Mouse (Mus musculus) heart, embryonic 10.5 days (tissue): ENCODE measurements around the gene Fnip2. TPM values are rescaled to one million over a fixed set of nuclear protein-coding genes. Genes with fewer than 3 reads are reported as not detected.

Experiments used
- DNase-seq: peaks from one replicate; pipeline ENCODE4 v3.0.0-alpha.2; 2017; ENCODE audit warnings: low spot score
- H3K27ac ChIP-seq: fragments of 300-500 bp; sonication (generic); 2 replicates; pipeline ENCODE4 v1.5.1; 2016; ENCODE audit warnings: mild to moderate bottlenecking
- H3K27me3 ChIP-seq: fragments of 300-500 bp; sonication (generic); 2 replicates; pipeline ENCODE4 v1.6.1; 2016; ENCODE audit warnings: mild to moderate bottlenecking; ENCODE audit not compliant: poor library complexity, insufficient read depth, severe bottlenecking
- H3K36me3 ChIP-seq: fragments of 300-500 bp; sonication (generic); 2 replicates; pipeline ENCODE4 v1.6.1; 2016; ENCODE audit warnings: mild to moderate bottlenecking, moderate library complexity
- H3K4me1 ChIP-seq: fragments of 300-500 bp; sonication (generic); 2 replicates; pipeline ENCODE4 v1.6.1; 2016; ENCODE audit warnings: mild to moderate bottlenecking
- H3K4me3 ChIP-seq: fragments of 300-500 bp; sonication (generic); 2 replicates; pipeline ENCODE4 v1.5.1; 2016; ENCODE audit warnings: mild to moderate bottlenecking, moderate library complexity
- H3K9me3 ChIP-seq: fragments of 300-500 bp; sonication (generic); 2 replicates; pipeline ENCODE4 v1.6.1; 2016; ENCODE audit warnings: mild to moderate bottlenecking, moderate library complexity
- WGBS: fragments of 180-500 bp; shearing (Covaris S2); methylation state at CpG from one replicate; pipeline ENCODE4 v1.1.7; 2016; 5-methylcytosine and 5-hydroxymethylcytosine counted together
- polyA plus RNA-seq: library from polyadenylated mRNA; unstranded; fragments of >200 nt; fragmentation: Nextera tagmentation; extraction: Ambion mirVana; gene quantifications from 2 replicates; pipeline ENCODE4 v1.2.1, GENCODE M21; 2016

Fnip2 gene
- polyA plus RNA-seq: 4.7 and 5.0 TPM in 2 replicates

DNA sequence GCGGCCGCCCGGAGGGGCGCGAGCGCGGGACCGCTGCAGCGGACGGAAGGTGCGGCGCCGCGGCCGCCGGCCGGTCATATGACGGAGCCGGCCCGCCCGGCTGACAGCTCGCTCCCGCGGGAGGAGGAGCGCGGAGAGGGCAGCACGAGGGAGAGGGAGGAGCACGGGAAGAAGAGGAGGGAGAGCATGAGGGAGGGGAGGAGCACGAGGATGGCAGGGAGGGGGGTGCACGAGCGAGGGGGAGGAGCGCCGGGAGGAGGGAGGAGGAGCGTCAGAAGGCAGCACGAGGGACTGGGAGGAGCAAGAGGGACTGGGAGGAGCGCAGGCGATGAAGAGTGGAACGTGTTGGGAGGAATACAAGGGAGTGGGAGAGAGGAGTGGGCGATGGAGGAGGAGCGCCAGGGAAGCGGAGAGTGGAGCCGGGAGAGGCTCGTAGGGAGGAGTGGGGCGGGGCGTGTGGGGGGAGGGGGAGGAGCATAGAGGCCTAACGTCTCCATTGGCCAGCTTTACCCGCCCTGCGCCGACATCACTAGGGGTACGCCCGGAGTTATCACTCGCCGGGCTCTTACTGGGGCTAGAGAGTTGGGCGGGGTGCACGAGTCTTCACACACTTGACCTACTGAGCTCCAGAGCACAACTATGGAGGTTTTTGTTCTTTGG, at the start of gene Fnip2:
Gene Fnip2, minus strand, starts transcription at position 94 of the 660 bp plus-strand sequence.
- WGBS: under 1% methylated on average over 54 of the region's 55 CpGs
- Histone ChIP-seq H3K36me3 (no peaks in the 10 kb centered on the region), H3K27ac (peak within 1 kb of the TSS; percentile 93), H3K4me3 (peak within 1 kb of the TSS; percentile 92), H3K9me3 (no peaks in the 10 kb centered on the region), H3K27me3 (no peaks in the 10 kb centered on the region), H3K4me1 (peaks cover 24% of the 10 kb centered on the region)
- peak; percentile 98 for DNase-seq

DNA sequence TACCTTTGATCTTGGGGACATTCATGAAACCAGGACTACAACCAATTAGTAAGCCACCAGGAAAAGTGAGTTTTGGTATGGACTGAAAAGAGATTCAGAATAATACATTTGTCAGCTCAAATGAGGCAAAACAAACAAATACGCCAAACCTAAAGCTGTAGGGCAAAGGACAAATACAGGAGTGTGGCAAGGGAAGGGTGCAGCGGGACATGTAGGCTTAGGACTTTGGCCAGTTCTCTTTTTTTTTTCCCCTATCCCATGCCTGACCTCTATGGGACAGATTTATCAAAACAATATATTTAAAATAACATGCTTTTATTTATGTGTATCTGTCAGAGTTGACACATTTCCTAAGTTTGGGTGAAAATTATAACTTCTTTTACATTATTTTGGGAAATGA, 42.3 kb upstream of the Fnip2 start:
- H3K27me3 ChIP-seq: no peaks in the 10 kb centered on the region
- H3K4me3 ChIP-seq: no peak overlapping the region
- WGBS: 94% methylated on average over 2 of the region's 2 CpGs
- peaks cover 73% of the 10 kb centered on the region for H3K36me3 ChIP-seq
- no peak for DNase-seq
- no peaks in the 10 kb centered on the region for H3K4me1 ChIP-seq
- no peak overlapping the region for H3K27ac ChIP-seq
- no peaks in the 10 kb centered on the region for H3K9me3 ChIP-seq

DNA sequence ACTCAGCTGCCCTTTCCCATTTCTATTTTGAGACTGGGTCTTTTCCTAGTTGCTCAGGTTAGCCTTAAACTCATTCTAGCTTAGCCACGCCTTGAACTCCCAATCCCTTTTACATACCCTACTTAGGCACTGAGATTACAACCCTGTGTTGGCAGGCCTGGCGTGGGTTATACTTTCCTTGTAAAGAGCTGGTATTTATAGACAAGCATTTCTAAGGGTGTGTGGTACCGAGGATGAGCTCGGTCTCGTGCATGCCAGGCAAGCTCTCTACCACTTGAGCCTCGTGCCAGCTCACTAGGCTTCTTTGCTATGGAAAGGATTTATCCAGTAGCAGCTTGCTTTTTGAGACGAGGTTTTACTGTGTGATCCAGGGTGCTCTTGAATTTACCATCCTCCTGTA, 27.9 kb upstream of the Fnip2 start:
- WGBS: 90% methylated on average over 7 of the region's 7 CpGs
- Histone ChIP-seq H3K27me3 (no peaks in the 10 kb centered on the region), H3K4me1 (peaks cover 6% of the 10 kb centered on the region; the same call in 1 of the 2 replicates), H3K4me3 (no peak overlapping the region), H3K36me3 (peaks cover 71% of the 10 kb centered on the region), H3K27ac (no peak overlapping the region), H3K9me3 (no peaks in the 10 kb centered on the region)
- no peak for DNase-seq

DNA sequence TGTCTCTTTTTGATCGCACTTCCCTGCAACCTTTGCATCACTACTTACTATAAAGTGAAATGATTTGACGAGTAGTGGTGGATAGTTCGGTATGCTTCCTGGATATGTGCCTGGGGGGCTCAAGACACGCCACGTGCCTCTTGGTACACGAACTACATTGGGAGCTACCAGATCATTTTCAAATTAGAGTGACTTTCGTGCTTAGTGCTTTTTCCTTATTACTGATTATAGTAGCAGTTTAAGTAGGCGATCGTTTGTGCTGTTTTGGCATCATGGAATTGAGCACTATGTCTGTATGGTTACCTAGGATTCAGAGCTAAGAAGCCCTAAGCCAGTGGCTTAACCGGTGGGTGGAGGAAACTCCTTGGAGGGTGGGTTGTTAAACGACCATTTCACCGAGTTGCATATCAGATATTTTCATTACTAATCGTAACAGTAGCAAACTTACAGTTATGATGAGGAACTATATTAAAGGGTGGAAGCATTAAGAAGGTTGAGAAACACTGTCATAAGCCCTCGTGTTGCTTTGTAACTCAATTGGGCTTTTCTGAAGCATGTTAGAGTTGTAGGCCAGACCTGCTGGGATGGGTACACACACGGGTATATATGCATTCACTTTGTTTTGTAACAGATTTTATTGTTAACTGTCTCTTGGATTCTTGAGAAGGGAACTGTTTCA, 24.3 kb upstream of the Fnip2 start:
- Histone ChIP-seq H3K9me3 (no peaks in the 10 kb centered on the region), H3K36me3 (peaks cover 35% of the 10 kb centered on the region), H3K4me3 (peak overlapping the region; percentile 69), H3K4me1 (peaks cover 6% of the 10 kb centered on the region; the same call in 1 of the 2 replicates), H3K27me3 (no peaks in the 10 kb centered on the region), H3K27ac (peak overlapping the region; percentile 89)
- no peak for DNase-seq
- WGBS: 5% methylated on average over 15 of the region's 15 CpGs

DNA sequence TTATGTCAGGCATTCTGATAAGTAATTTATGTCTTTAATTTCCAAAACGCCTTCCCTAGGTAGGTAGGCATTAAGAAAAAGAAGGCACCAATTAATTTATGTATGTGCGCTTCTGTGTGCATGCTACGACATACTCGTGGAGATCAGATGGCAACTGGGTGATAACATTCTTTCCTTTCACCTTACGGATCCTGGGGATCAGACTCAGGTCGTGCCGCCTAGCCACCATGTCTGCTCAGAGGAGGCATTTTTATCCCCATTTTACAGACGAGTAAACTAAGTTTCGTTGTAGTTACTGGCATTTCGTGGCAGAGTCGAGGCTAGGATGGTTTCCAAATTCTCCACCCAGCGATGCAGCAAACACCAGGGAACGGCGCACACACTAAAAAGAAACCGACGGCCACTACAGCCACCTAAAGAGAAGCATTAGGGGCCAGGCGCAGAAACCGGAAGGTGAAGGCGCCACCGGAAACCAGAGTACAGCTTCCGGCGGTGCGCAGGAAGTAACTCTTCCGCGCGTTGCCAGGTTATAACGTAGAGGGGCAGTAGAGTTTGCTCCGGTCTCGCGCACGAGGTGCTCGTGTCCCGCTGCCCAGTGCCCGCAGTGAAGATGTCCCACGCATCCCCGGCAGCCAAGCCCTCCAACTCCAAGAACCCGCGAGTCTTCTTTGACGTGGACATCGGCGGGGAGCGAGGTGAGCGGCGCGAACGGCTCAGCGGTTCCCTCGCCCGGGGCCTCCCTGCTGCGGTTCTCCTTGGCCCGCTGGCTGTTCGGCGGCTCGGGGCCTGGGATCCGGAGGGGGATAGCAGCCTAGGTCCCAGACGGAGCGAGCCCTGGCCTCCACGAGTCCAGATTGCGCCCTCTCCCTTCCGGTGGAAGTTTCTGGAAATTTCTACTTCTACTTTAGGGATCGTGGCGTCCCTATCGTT, 23.5 kb upstream of the Fnip2 start, which contains the start of gene Ppid:
Gene Ppid, plus strand, starts transcription at position 480 of the 930 bp plus-strand sequence.
- Histone ChIP-seq H3K27me3 (no peaks in the 10 kb centered on the region), H3K9me3 (no peaks in the 10 kb centered on the region), H3K27ac (peak within 1 kb of the TSS; percentile 89), H3K4me3 (peak within 1 kb of the TSS; percentile 69), H3K36me3 (peaks cover 27% of the 10 kb centered on the region), H3K4me1 (peaks cover 6% of the 10 kb centered on the region; the same call in 1 of the 2 replicates)
- DNase-seq: peak; percentile 93
- WGBS: 2% methylated on average over 63 of the region's 63 CpGs

DNA sequence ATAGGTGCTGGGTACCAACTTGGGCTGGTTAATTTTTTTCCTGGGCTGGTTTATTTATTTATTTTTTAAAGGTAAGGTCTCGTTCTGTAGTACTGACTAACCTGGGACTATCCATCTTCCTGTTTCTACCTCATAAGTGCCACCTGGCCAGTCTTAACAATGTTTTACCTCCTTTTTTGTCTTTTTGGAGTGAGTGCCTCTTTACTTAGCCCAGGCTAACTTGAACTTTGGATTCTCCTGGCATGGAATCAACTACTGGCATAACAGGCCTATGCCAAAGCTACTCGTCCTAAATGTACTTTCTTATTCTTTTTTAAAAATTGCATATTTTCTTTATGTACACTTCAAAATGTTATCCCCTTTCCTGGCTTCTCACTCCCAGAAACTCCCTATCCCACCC, 22.1 kb upstream of the Fnip2 start:
- no peak for DNase-seq
- H3K4me1 ChIP-seq: peaks cover 6% of the 10 kb centered on the region; the same call in 1 of the 2 replicates
- H3K9me3 ChIP-seq: no peaks in the 10 kb centered on the region
- H3K27me3 ChIP-seq: no peaks in the 10 kb centered on the region
- WGBS: 78% methylated on average over 2 of the region's 2 CpGs
- no peak overlapping the region for H3K4me3 ChIP-seq
- no peak overlapping the region for H3K27ac ChIP-seq
- H3K36me3 ChIP-seq: peaks cover 14% of the 10 kb centered on the region

DNA sequence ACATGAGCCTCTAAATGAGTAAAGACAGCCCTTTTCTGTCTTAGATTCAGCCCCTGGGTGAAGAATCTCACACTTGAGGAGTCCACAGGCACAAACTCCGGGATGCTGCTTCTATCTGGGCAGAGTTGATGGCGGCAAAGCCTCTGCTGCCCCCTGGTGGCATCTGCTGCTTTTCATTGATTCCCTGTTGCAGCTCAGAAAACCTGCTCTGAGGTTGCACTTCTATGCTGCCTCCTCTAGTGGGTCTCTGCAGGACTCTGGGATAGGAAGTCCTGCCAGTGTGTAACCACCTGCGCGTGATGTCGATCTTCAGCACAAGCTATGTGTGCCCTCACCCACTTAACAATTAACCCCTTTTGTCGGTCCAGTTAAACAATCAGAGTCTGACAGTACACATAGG, 19.2 kb upstream of the Fnip2 start:
- WGBS: 5% methylated on average over 6 of the region's 6 CpGs
- Histone ChIP-seq H3K4me3 (no peak overlapping the region), H3K9me3 (no peaks in the 10 kb centered on the region), H3K27me3 (no peaks in the 10 kb centered on the region), H3K27ac (no peak overlapping the region), H3K36me3 (no peaks in the 10 kb centered on the region), H3K4me1 (no peaks in the 10 kb centered on the region)
- DNase-seq: peak; percentile 94

DNA sequence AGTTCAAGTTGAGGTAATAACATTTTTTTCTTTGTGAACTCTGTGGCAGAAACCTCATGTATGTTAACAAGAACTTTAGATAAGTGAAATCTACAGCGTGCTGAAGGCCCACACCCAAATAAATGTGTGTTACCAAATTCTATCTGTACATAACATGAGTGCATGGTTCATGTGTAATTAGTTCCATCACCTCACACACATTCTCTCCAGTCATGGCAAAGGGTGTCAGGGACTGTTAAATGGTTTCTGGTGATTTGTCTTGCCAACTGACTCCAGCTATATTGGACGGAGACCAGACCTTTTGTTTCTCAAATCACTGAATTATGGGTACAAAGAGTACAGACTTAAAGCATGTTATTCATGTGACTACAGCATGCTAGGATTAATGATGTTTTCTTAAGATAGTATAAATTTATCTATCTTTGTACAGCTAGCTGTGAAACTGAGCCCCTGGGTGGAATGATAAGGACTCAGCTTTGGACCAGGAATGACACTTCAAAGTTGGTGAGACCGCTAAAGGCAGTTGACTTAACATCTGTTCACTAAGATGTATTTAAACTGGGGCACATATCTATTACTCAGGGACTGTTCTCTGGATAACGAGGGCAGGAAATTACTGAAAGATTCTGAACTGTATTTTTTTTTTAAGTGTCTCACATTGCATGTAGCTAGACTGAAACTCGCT, 12.4 kb upstream of the Fnip2 start:
- Histone ChIP-seq H3K4me3 (no peak overlapping the region), H3K4me1 (peaks cover 14% of the 10 kb centered on the region), H3K27ac (no peak overlapping the region), H3K9me3 (no peaks in the 10 kb centered on the region), H3K27me3 (no peaks in the 10 kb centered on the region), H3K36me3 (no peaks in the 10 kb centered on the region)
- WGBS: 61% methylated on average over 5 of the region's 5 CpGs
- no peak for DNase-seq

DNA sequence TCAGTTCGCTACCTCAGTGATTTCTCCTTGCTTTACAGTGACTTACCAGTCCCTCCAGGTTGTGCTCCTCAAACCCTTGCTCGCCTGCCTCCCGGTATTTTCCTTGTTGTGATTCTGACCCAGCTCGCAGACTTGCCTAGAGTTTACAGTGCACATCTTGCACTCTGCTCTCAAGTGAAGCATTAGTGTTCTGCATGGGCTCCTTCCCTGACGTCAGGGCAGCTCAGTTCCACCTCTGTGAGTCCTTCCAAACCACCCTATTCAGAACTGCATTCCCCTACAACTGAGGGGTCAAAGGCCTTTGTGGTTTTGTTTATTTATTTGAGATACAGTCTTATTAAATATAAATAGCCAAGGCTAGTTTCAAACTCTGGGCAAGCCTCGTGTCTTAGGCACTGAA, 10.6 kb upstream of the Fnip2 start:
- WGBS: 74% methylated on average over 6 of the region's 6 CpGs
- Histone ChIP-seq H3K27ac (no peak overlapping the region), H3K36me3 (no peaks in the 10 kb centered on the region)

DNA sequence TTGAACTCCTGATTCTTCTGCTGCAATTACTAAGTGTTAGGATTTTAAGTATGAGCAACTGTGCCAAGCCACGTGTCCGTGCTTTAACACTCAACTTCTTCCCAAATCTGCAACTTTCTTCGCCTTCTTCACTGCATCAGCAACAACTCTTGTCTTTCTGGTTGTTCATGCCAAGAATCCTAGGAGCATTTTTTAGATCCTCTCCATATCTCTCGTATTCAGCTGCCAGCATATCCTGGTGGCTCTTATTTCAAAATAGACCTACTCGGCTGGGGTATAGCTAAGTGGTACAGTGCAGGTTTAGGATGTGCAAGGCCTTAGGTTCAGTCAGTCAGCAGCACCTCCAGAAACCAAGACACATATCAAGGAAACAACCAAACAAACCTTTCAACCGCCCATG, 10.0 kb upstream of the Fnip2 start:
- 85% methylated on average over 6 of the region's 6 CpGs for WGBS

More for the DNA sequence above, 10.6 kb upstream of the Fnip2 start:
- Histone ChIP-seq H3K4me3 (no peak overlapping the region), H3K4me1 (peaks cover 14% of the 10 kb centered on the region), H3K27me3 (no peaks in the 10 kb centered on the region), H3K9me3 (no peaks in the 10 kb centered on the region)
- DNase-seq: no peak

DNA sequence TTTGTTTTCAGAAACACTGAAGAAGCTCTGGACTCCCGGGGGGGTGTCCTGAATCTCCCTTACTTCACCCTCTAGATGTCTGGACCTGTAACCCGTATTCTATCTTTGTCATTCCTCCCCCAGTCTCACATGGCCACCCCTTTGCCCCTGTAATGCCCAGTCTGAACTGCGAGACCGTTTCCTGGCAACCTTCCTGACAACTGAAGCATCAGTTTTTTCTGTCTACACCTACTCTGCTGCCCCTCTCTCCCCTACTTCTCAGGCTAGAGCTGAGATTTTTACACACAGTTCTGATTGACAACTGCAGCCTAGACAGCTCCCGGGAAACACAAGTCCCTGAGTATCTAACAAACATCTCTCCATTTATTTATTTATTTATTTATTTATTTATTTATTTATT, 9.3 kb upstream of the Fnip2 start:
- Histone ChIP-seq H3K36me3 (no peaks in the 10 kb centered on the region), H3K4me1 (peaks cover 14% of the 10 kb centered on the region), H3K27ac (no peak overlapping the region), H3K4me3 (peak overlapping the region; percentile 5; the same call in 1 of the 2 replicates), H3K27me3 (no peaks in the 10 kb centered on the region), H3K9me3 (no peaks in the 10 kb centered on the region)
- no peak for DNase-seq
- WGBS: 23% methylated on average over 5 of the region's 5 CpGs

More for the DNA sequence above, 10.0 kb upstream of the Fnip2 start:
- Histone ChIP-seq H3K27me3 (no peaks in the 10 kb centered on the region), H3K36me3 (no peaks in the 10 kb centered on the region), H3K9me3 (no peaks in the 10 kb centered on the region), H3K4me3 (no peak overlapping the region), H3K4me1 (peaks cover 14% of the 10 kb centered on the region), H3K27ac (no peak overlapping the region)
- no peak for DNase-seq

DNA sequence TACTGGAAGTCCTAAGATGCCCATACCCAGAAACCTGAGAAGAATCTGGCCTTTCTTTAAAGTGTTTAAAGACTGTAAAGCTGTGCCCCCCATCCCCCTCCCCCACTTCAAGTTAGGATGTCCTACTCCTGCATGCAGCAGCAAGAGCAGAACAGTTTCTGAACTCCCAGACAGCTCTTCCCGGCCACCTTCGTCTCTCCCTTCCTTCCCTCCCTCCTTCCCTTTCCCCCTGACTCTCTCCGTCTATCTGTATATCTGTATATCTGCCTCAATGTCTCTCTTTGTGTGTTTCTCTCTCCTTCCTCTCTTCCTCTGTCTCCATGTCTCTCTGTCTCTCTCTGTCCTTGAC, 8.8 kb upstream of the Fnip2 start:
- Histone ChIP-seq H3K27ac (no peak overlapping the region), H3K4me3 (peak overlapping the region; percentile 5), H3K27me3 (no peaks in the 10 kb centered on the region), H3K36me3 (no peaks in the 10 kb centered on the region), H3K9me3 (no peaks in the 10 kb centered on the region), H3K4me1 (peaks cover 14% of the 10 kb centered on the region)
- DNase-seq: no peak
- 15% methylated on average over 3 of the region's 3 CpGs for WGBS
